Mouse (Mus musculus) liver, embryonic 15.5 days (tissue): ENCODE measurements around the gene Slc39a3. TPM values are rescaled to one million over a fixed set of nuclear protein-coding genes. Genes with fewer than 3 reads are reported as not detected.

ENCODE experiments used
- ATAC-seq: fragments of 200-750 bp; cut with Nextera tagmentation; 2 replicates; pipeline ENCODE4 v1.8.0; 2017; ENCODE audit warnings: moderate number of reproducible peaks, mild to moderate bottlenecking, moderate library complexity; ENCODE audit not compliant: insufficient read depth
- H3K27ac ChIP-seq: fragments of 300-500 bp; sonication (generic); replicated peaks from 2 replicates; pipeline ENCODE4 v1.5.1; 2015; ENCODE audit warnings: mild to moderate bottlenecking, inconsistent platforms
- H3K27me3 ChIP-seq: fragments of 300-500 bp; sonication (generic); 2 replicates; pipeline ENCODE4 v1.6.1; 2015; ENCODE audit warnings: mild to moderate bottlenecking, inconsistent platforms
- H3K36me3 ChIP-seq: fragments of 300-500 bp; sonication (generic); replicated peaks from 2 replicates; pipeline ENCODE4 v1.6.1; 2015; ENCODE audit warnings: moderate library complexity, mild to moderate bottlenecking, inconsistent platforms
- H3K4me1 ChIP-seq: fragments of 300-500 bp; sonication (generic); replicated peaks from 2 replicates; pipeline ENCODE4 v1.6.1; 2015; ENCODE audit warnings: inconsistent platforms
- H3K4me2 ChIP-seq: fragments of 300-500 bp; sonication (generic); 2 replicates; pipeline ENCODE4 v1.6.1; 2015; ENCODE audit warnings: moderate library complexity, mild to moderate bottlenecking, inconsistent platforms
- H3K4me3 ChIP-seq: fragments of 300-500 bp; sonication (generic); replicated peaks from 2 replicates; pipeline ENCODE4 v1.5.1; 2015; ENCODE audit warnings: mild to moderate bottlenecking, inconsistent platforms
- H3K9ac ChIP-seq: fragments of 300-500 bp; sonication (generic); 2 replicates; pipeline ENCODE4 v1.6.1; 2015; ENCODE audit warnings: moderate library complexity, mild to moderate bottlenecking, inconsistent platforms
- H3K9me3 ChIP-seq: fragments of 300-500 bp; sonication (generic); replicated peaks from 2 replicates; pipeline ENCODE4 v1.6.1; 2016; ENCODE audit warnings: inconsistent platforms
- WGBS: fragments of 180-500 bp; shearing (Covaris S2); methylation state at CpG from one replicate; pipeline ENCODE4 v1.1.7; 2015; ENCODE audit warnings: mixed read lengths; ENCODE audit not compliant: insufficient replicate concordance; 5-methylcytosine and 5-hydroxymethylcytosine counted together
- polyA plus RNA-seq: library from polyadenylated mRNA; unstranded; fragments of >200 nt; fragmentation: Nextera tagmentation; extraction: Ambion mirVana; gene quantifications from 2 replicates; pipeline ENCODE4 v1.2.1, GENCODE M21; 2015

The Slc39a3 gene
- polyA plus RNA-seq, 1 experiment from 2014 or later = 5.6 TPM

DNA sequence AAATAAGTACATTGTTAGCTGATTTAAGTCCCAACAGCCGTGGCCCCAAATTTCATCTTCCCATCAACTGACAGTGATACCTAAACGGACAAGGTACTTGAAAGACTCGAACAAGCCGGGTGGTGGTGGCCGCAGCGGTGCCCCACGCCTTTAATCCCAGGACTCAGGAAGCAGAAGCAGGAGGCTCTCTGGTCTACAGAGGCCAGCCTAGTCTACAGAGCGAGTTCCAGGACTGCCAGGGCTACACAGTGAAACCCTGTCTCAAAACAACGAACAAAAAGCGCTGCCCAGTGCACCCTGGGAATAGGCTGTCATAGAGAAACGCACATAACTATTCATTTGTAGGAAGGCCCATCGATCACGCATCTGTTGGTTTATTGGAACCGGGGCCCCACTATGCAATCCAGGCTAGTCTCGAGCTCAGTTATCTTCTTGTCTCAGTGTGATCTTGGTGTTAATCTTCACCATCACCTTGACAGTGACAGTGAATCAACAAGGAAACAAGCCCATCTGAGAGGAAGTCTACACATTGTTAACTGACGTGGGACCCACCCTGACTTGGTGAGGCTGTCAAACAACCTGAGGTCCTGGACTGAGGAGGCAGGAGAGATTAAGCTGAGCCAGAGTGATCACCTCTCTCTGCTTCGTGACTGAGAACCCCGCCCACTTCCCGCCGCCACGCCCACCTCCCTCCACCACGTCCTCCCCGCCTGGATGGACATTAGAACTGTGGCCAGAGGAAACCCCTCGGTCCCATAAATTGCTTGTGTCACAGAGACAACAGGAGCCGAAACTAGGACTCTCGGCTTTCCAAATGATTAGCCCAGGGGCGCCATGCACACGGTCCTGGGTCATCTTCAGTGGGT is 36.8 kb downstream of the Slc39a3 start:
- no peak overlapping the region for H3K27ac ChIP-seq
- H3K9ac ChIP-seq = 0 out of 2 replicates have a peak overlapping the region, but pooled peaks have one; percentile 6
- WGBS = 29% methylated on average over 28 of the region's 28 CpGs
- no peak overlapping the region for H3K4me3 ChIP-seq
- H3K4me1 ChIP-seq = peaks cover 29% of the 10 kb centered on the region
- ATAC-seq = no peak
- H3K4me2 ChIP-seq = peak overlapping the region; percentile 40
- H3K36me3 ChIP-seq = no peaks in the 10 kb centered on the region
- H3K9me3 ChIP-seq = no peaks in the 10 kb centered on the region
- H3K27me3 ChIP-seq = peaks cover 10% of the 10 kb centered on the region

DNA sequence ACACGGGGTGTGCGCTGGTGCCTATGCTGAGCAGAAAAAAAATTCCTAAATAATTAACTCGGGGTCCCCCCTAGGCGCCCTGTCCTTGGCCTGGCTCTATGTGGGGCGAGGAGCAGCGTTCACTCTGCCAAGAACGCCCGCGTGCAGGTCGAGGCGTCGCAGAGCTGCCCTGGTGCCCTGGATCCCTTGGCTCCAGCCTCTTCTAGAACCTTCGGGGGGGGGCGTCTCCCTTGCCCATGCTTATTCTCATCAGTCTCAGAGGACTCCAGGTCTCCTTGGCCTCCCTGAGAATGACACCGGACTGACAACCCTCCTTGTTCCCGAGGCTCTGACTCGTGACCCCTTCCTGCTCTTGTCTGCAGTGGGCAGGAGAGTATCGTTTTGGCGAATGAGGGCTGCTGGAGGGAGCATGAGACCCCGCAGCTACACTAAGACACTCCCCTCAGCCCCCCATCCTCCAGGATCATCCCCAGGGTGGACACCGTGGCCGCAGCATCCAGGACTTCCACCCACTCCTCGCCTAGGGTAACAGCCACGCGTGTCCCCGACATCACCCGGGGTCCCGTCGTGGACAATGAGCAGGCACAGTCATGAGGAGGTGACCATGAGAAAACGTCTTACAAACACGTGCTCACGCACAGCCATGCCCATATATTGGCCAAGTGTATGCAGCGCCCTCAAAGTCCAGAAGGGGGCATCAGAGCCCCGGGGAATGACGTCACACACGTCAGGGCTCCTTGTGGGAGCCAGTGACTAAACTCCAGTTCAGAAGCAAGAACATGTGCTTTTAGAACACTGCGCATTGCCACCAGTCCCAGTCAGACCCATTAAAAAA is 37.6 kb downstream of the Slc39a3 start:
- Histone ChIP-seq H3K4me1 (peaks cover 32% of the 10 kb centered on the region), H3K36me3 (no peaks in the 10 kb centered on the region), H3K9me3 (no peaks in the 10 kb centered on the region), H3K9ac (no peak overlapping the region), H3K27ac (no peak overlapping the region), H3K27me3 (peaks cover 16% of the 10 kb centered on the region), H3K4me3 (no peak overlapping the region), H3K4me2 (peak overlapping the region; percentile 40)
- peak; percentile 33; the same call in 1 of the 2 replicates for ATAC-seq
- 24% methylated on average over 37 of the region's 37 CpGs for WGBS

DNA sequence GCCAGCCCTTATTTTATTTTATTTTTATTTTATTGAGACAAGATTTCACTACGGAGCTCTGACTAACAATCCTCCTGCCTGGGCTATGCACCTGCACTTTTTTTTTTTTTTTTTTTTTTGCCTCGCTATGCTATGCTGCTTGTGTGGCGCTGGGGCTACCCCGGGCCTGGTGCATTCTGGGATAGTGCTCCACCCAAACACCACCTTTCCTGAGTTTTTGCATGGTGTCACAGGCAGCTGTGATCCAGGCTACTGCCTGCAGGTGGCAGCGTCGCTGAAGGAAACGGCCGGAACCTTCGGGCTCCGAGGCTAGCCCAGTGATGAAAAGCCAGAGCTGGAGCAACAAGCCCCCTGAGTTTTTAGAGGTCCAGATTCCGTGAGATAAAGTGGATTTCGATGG is 38.4 kb downstream of the Slc39a3 start:
- WGBS = 8% methylated on average over 12 of the region's 12 CpGs
- H3K4me3 ChIP-seq = no peak overlapping the region
- no peak overlapping the region for H3K9ac ChIP-seq
- 0 out of 2 replicates have a peak, but pooled peaks have one; percentile 29 for ATAC-seq
- H3K27me3 ChIP-seq = peaks cover 20% of the 10 kb centered on the region
- 0 out of 2 replicates have a peak overlapping the region, but pooled peaks have one; percentile 13 for H3K4me2 ChIP-seq
- no peak overlapping the region for H3K27ac ChIP-seq
- H3K4me1 ChIP-seq = peaks cover 32% of the 10 kb centered on the region
- no peaks in the 10 kb centered on the region for H3K36me3 ChIP-seq
- H3K9me3 ChIP-seq = no peaks in the 10 kb centered on the region

DNA sequence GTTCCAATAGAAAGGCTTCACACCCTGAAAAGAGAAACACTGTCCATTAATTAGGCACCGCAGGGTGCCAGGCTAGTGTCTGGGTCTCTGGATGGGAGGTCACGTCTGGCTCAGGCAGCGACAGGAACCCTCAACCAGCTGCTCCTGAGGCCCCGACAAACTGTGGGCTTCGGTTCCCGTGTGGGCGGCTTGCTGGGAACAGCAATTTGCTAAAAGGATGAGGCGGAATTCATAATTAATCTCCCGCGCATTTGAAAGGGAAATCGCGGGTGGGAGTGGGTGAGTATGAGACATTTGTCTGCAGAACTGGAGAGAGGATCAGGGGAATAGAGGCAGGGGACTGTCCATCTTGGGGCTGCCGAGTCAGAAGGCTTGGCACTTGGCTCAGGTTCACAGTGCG is 39.2 kb downstream of the Slc39a3 start:
- Histone ChIP-seq H3K9me3 (no peaks in the 10 kb centered on the region), H3K4me3 (no peak overlapping the region), H3K36me3 (no peaks in the 10 kb centered on the region), H3K27ac (no peak overlapping the region), H3K27me3 (peaks cover 20% of the 10 kb centered on the region), H3K4me2 (no peak overlapping the region), H3K9ac (no peak overlapping the region), H3K4me1 (peaks cover 32% of the 10 kb centered on the region)
- no peak for ATAC-seq
- WGBS = 42% methylated on average over 14 of the region's 14 CpGs

DNA sequence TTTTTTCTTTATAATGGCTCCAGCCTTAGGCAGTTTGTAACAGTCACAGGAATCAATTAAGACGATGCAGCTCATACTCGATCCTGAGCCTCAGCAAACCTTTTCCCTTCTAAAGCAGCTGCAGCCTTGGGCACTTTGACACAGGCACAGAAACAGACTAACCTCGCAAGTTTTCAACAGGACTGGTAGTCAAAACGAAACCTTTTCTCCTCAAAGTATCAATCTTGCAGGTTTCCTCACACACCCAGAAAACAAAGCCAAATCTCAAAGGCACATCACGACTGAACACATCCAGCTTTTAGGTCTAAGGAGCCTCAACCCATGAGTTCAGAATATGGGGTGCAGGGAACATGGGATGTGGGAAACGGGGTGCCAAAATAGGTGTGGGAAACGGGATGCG is 39.9 kb downstream of the Slc39a3 start:
- peaks cover 20% of the 10 kb centered on the region for H3K27me3 ChIP-seq
- WGBS = 75% methylated on average over 8 of the region's 8 CpGs
- no peak overlapping the region for H3K4me3 ChIP-seq
- peaks cover 32% of the 10 kb centered on the region for H3K4me1 ChIP-seq
- no peak overlapping the region for H3K4me2 ChIP-seq
- H3K9ac ChIP-seq = no peak overlapping the region
- H3K27ac ChIP-seq = no peak overlapping the region
- ATAC-seq = no peak
- no peaks in the 10 kb centered on the region for H3K36me3 ChIP-seq
- H3K9me3 ChIP-seq = no peaks in the 10 kb centered on the region

DNA sequence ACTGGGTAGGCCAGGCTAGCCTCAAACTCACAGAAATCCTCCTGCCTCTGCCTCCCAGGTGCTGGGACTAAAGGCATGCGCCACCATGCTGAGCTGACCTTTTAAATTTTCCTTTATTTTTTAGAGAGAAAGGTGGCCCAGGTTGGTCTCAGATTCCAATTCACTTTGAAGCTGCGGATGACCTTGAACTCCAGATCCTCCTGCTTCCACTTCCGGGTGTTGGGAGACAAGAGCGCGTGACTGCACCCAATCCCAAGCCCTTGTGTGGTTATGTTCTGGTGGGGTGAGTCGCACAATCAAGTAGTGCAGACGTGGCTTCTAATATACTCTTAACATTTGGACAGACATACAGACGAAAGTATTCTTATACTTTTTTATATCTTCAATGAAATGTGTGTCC is 40.7 kb downstream of the Slc39a3 start:
- no peak for ATAC-seq
- 70% methylated on average over 8 of the region's 8 CpGs for WGBS
- H3K4me3 ChIP-seq = no peak overlapping the region
- no peak overlapping the region for H3K4me2 ChIP-seq
- H3K27me3 ChIP-seq = peaks cover 20% of the 10 kb centered on the region
- H3K4me1 ChIP-seq = peaks cover 32% of the 10 kb centered on the region
- H3K36me3 ChIP-seq = no peaks in the 10 kb centered on the region
- no peak overlapping the region for H3K9ac ChIP-seq
- H3K27ac ChIP-seq = no peak overlapping the region
- H3K9me3 ChIP-seq = no peaks in the 10 kb centered on the region

DNA sequence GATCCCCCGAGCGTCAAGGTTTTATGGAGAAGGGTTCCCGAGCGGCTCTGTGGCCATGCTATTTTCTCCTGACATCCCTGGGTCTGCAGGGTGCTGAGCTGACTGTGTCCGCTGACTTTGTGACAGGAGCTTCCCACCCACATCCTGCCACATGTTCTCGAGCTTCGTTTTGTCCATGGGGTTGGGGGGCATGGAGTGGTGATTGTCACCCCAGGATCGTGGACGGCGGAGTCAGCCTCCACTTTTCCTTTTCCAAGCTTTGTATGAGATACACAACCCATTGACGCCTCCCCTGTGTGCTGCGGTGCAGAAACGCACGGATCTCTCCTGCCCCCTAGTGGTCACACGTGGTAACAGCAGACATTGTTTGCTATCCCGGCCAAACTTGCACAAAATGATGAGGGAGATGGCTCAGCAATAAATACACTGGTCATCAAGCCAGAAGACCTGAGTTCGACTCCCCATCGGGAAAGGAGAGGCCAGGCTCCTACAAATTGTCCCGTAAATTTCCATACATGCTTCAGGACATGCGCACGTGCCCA is 42.1 kb downstream of the Slc39a3 start:
- H3K27me3 ChIP-seq = peaks cover 20% of the 10 kb centered on the region
- no peak overlapping the region for H3K27ac ChIP-seq
- no peak overlapping the region for H3K4me3 ChIP-seq
- peaks cover 24% of the 10 kb centered on the region for H3K4me1 ChIP-seq
- H3K9ac ChIP-seq = no peak overlapping the region
- ATAC-seq = no peak
- H3K4me2 ChIP-seq = no peak overlapping the region
- no peaks in the 10 kb centered on the region for H3K9me3 ChIP-seq
- no peaks in the 10 kb centered on the region for H3K36me3 ChIP-seq
- WGBS = 8% methylated on average over 21 of the region's 21 CpGs

DNA sequence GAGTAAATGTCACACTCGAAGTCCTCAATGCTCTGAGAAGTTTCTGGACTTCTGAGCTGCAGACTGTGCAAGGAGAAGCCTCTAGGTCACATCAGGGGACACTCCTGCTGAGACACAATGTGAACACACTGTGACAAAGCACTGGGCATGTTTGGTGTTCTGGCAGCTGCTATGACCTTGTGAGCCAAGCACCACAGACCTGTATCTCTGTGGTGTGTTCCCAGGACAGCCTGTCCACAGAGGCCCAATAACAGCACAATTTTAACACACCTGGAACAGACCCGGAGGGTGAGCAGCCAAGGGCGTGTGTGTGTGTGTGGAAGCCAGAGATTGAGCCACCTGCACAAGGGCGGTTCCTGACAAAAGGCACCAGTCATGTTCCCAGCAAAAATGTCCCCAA is 42.6 kb downstream of the Slc39a3 start:
- no peak overlapping the region for H3K9ac ChIP-seq
- peaks cover 20% of the 10 kb centered on the region for H3K27me3 ChIP-seq
- 29% methylated on average over 4 of the region's 4 CpGs for WGBS
- H3K36me3 ChIP-seq = no peaks in the 10 kb centered on the region
- no peaks in the 10 kb centered on the region for H3K9me3 ChIP-seq
- no peak for ATAC-seq
- H3K4me1 ChIP-seq = peaks cover 19% of the 10 kb centered on the region
- no peak overlapping the region for H3K27ac ChIP-seq
- H3K4me3 ChIP-seq = no peak overlapping the region
- H3K4me2 ChIP-seq = no peak overlapping the region

DNA sequence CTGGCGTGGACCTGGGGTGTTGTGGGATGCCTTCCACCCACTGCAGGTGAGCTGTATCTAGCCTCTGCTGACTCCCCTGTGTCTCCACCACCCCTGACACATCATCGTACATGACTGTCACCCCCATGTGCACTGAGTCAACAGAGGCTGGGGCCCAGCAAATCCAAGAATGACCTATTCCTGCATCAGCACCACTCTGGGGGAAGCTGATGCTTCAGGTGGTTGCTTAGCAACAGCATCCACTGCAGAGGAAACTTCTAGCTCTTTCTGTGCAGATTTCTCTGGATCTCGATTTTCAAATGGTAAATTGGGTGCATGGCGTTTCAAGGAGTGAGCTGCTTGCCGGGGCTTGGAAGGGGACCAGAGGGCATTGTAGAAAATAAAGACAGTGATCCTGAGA is 44.0 kb downstream of the Slc39a3 start:
- 47% methylated on average over 5 of the region's 5 CpGs for WGBS
- H3K36me3 ChIP-seq = no peaks in the 10 kb centered on the region
- no peak overlapping the region for H3K27ac ChIP-seq
- H3K4me1 ChIP-seq = peaks cover 5% of the 10 kb centered on the region; the same call in 1 of the 2 replicates
- H3K4me3 ChIP-seq = no peak overlapping the region
- H3K9ac ChIP-seq = no peak overlapping the region
- ATAC-seq = no peak
- peaks cover 26% of the 10 kb centered on the region for H3K27me3 ChIP-seq
- no peaks in the 10 kb centered on the region for H3K9me3 ChIP-seq
- H3K4me2 ChIP-seq = no peak overlapping the region

DNA sequence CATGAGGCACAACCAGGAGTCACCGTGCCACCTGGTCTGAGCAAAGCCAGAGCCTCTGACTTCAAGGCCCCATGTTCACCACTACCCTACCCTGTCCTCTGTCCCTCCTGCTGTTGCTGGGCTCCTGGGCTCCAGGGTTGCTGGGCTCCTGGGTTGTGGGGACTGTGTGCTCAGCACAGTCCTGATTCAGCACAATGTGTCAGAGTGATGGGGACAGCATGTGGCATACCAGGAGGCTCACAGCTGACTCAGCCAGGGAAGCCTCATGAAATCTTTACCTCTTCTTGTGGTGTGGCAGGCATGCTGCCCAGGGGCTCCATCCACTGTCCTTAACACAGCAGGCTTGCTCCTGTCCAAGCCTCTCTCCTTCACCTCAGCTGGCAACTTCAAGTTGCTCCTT is 45.3 kb downstream of the Slc39a3 start:
- Histone ChIP-seq H3K27me3 (peaks cover 27% of the 10 kb centered on the region), H3K4me1 (peaks cover 3% of the 10 kb centered on the region), H3K36me3 (no peaks in the 10 kb centered on the region), H3K9me3 (no peaks in the 10 kb centered on the region), H3K4me2 (no peak overlapping the region), H3K9ac (no peak overlapping the region), H3K4me3 (no peak overlapping the region), H3K27ac (no peak overlapping the region)
- WGBS = 49% methylated on average over 1 of the region's 1 CpGs
- ATAC-seq = no peak

DNA sequence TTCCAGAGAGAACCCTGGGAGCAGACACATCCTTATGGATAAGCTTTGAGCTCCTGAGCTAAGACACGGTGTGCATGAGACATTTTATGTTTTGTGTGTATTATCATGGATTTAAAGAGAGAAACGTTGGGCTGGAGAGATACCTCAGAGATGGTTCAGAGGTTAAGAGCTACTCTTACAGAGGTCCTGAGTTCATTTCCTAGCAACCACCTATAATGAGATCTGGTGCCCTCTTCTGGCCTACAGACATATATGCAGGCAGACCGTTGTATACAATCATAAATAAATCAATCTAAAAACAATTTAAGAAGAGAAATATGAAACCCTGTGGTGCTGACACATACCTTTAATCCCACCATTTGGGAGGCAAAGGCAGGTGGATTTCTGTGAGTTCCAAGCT is 46.2 kb downstream of the Slc39a3 start:
- WGBS = 14% methylated on average over 3 of the region's 3 CpGs
- Histone ChIP-seq H3K4me2 (no peak overlapping the region), H3K27ac (no peak overlapping the region), H3K4me3 (no peak overlapping the region), H3K36me3 (no peaks in the 10 kb centered on the region), H3K9me3 (no peaks in the 10 kb centered on the region), H3K9ac (no peak overlapping the region), H3K27me3 (peaks cover 35% of the 10 kb centered on the region), H3K4me1 (peaks cover 4% of the 10 kb centered on the region)
- no peak for ATAC-seq
